Mouse (Mus musculus) C2C12 (cell line): ENCODE measurements around the gene Gm20403. TPM values are rescaled to one million over a fixed set of nuclear protein-coding genes. Genes with fewer than 3 reads are reported as not detected.

ENCODE experiments used
- H3K27me3 ChIP-seq: one replicate; pipeline ENCODE4 v1.6.1; 2011; ENCODE audit not compliant: control insufficient read depth, insufficient read depth, insufficient read length
- H3K36me3 ChIP-seq: one replicate; pipeline ENCODE4 v1.6.1; 2011; ENCODE audit not compliant: control insufficient read depth, insufficient read depth
- H3K4me3 ChIP-seq: one replicate; pipeline ENCODE4 v1.5.1; 2011; ENCODE audit warnings: mild to moderate bottlenecking, control low read depth; ENCODE audit not compliant: poor library complexity, insufficient read depth, severe bottlenecking
- H3K79me2 ChIP-seq: one replicate; pipeline ENCODE4 v1.6.1; 2011; ENCODE audit not compliant: control insufficient read depth, insufficient read depth
- H3K79me3 ChIP-seq: one replicate; pipeline ENCODE4 v1.6.1; 2011; ENCODE audit warnings: low read depth, control low read depth
- H3ac ChIP-seq: one replicate; pipeline ENCODE3; 2011; ENCODE audit warnings: low read depth; ENCODE audit not compliant: control insufficient read depth, insufficient read length
- CEBPB ChIP-seq: IDR thresholded peaks from one replicate; pipeline ENCODE4 v1.6.1; 2011; ENCODE audit warnings: low read depth, mild to moderate bottlenecking, control low read depth, moderate library complexity
- CTCF ChIP-seq: IDR thresholded peaks from one replicate; pipeline ENCODE4 v1.5.1; 2011; ENCODE audit not compliant: control insufficient read depth, insufficient read depth, insufficient read length
- FOSL1 ChIP-seq: IDR thresholded peaks from one replicate; pipeline ENCODE4 v1.8.0; 2011; ENCODE audit warnings: mild to moderate bottlenecking, low read length; ENCODE audit not compliant: poor library complexity, insufficient read depth, severe bottlenecking
- MAX ChIP-seq: IDR thresholded peaks from one replicate; pipeline ENCODE4 v1.6.1; 2011; ENCODE audit warnings: mild to moderate bottlenecking, control low read depth
- MYOD1 ChIP-seq: IDR thresholded peaks from one replicate; pipeline ENCODE4 v1.6.1; 2011; ENCODE audit warnings: low read depth; ENCODE audit not compliant: control insufficient read depth, insufficient read length
- MYOG ChIP-seq: IDR thresholded peaks from one replicate; pipeline ENCODE4 v1.6.1; 2011; ENCODE audit not compliant: control insufficient read depth, insufficient read length; ENCODE audit errors: extremely low read depth
- USF1 ChIP-seq: IDR thresholded peaks from one replicate; pipeline ENCODE4 v1.6.1; 2011; ENCODE audit warnings: low read depth, mild to moderate bottlenecking, control low read depth, moderate library complexity
- polyA plus RNA-seq: library from polyadenylated mRNA; unstranded; fragments of >200 nt; fragmentation: generic; extraction: Trizol; gene quantifications from one replicate; pipeline ENCODE4 v1.2.1, GENCODE M21; 2012; ENCODE audit warnings: missing spikeins

The Gm20403 gene
- polyA plus RNA-seq, 1 experiment, result not detected

DNA sequence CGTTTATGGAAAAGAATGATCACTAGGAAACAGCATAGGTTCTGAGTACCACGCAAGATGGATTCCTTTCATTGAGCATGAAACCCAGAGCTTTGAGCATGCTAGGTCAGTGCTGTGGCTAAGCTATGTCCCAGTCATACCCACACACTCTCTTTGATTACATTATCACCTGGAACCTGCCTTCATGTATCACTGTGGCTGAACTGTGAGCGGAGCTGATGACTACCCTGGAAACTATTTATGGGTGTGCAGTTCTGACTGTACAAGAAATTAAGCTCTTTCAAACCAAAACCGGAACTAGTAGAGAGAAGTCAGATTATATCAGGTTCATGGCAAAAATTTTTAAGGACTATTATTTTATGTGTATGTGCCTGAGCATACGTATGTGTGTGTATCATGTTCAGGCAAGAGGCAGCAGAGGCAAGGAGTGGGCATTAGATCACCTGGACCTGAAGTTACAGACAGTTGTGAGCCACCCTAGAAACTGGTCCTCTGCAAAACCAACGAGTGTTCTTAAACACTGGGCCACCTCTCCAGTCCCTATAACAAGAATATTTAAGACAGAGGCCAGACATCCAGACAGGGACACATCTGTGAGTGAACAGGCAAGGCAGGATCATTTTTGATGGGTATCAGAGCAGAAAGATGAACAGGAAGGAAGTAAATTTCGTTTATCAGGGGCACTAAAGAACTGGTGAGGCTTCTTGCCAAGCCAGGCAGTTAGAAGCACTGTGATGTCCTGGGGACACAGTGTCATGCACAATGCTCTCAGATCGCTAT lies 30.2 kb upstream of the Gm20403 start:
- H3K36me3 ChIP-seq, result no peaks in the 10 kb centered on the region
- H3ac ChIP-seq, result no peak overlapping the region
- no peak overlapping the region for H3K4me3 ChIP-seq
- no peaks in the 10 kb centered on the region for H3K27me3 ChIP-seq
- no peaks in the 10 kb centered on the region for H3K79me3 ChIP-seq
- no peak for TF ChIP-seq USF1
- no peak for TF ChIP-seq FOSL1
- no peak for TF ChIP-seq CTCF
- TF ChIP-seq MAX, result no peak
- TF ChIP-seq CEBPB, result no peak
- TF ChIP-seq MYOG, result no peak
- no peaks in the 10 kb centered on the region for H3K79me2 ChIP-seq

DNA sequence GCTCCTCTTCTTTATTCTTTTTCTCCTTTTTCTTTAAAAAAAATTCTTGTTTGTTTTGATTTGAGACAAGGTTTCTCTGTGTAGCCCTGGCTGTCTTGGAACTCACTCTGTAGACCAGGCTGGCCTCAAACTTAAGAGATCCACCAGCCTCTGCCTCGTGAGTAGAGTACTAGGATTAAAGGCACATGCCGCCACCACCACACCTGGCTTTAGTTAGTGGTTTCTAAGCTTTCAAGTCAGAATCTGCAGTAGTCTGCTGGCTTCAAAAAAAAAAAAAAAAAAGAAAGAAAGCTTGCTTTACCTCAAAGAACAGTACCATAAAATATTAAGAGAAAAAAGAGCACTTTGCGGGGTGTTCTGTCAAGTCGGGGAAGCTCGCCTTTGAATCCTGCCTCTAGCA lies 29.1 kb upstream of the Gm20403 start:
- no peaks in the 10 kb centered on the region for H3K36me3 ChIP-seq

DNA sequence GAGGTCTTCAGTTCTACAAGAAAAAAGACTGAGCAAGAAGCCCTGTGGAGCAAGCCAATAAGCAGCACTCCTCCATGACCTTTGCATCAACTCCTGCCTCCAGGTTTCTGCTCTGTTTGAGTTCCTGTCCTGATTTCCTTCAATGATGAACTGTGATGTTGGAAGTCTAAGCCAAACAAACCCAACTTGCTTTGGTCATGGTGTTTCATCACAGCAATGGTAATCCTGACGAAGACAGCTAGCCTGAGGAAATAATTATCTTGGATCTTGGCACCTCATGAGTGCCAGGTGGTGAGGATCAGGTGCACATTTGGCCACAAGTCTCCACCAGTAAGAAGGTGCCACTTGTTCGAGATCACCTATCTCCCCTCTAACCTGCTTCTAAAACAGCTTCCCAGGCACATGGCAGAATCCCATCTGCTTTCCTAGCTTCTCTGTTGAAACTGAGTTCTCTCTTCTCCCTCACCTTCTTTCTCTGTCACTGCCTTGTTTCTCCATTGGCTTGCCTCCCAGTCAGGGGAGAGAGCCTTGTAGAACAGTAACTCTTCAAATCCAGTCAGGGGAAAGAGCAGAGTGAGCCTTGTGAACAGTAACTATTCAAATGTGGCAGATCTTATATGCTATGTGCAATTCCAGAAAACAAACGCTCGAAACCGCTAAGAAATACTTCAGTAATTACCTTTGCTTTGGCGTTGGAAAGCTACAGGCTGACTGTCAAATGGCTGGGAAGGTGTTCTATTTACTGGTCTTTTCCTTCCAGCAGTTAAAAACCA lies 27.5 kb upstream of the Gm20403 start, which contains the start of gene Baz1a:
Gene Baz1a (minus strand): TSS at position 723 of the 773 bp plus-strand sequence.
- Histone ChIP-seq H3K36me3 (no peaks in the 10 kb centered on the region), H3ac (no peak within 1 kb of the TSS), H3K79me2 (no peaks in the 10 kb centered on the region), H3K4me3 (no peak within 1 kb of the TSS), H3K27me3 (no peaks in the 10 kb centered on the region), H3K79me3 (no peaks in the 10 kb centered on the region)
- TF ChIP-seq USF1 (no peak), MAX (no peak), MYOD1 (no peak), CEBPB (no peak), FOSL1 (no peak), CTCF (no peak), MYOG (no peak)

More for the DNA sequence above, 29.1 kb upstream of the Gm20403 start:
- no peak overlapping the region for H3K4me3 ChIP-seq
- no peak overlapping the region for H3ac ChIP-seq
- H3K27me3 ChIP-seq, result no peaks in the 10 kb centered on the region
- TF ChIP-seq USF1, result no peak
- TF ChIP-seq FOSL1, result no peak
- no peak for TF ChIP-seq MYOD1
- TF ChIP-seq CTCF, result no peak
- no peak for TF ChIP-seq CEBPB
- TF ChIP-seq MYOG, result no peak
- no peak for TF ChIP-seq MAX
- H3K79me2 ChIP-seq, result no peaks in the 10 kb centered on the region
- H3K79me3 ChIP-seq, result no peaks in the 10 kb centered on the region

- Histone ChIP-seq H3K4me3 (no peak overlapping the region), H3K27me3 (no peaks in the 10 kb centered on the region), H3ac (no peak overlapping the region), H3K79me2 (no peaks in the 10 kb centered on the region), H3K36me3 (no peaks in the 10 kb centered on the region), H3K79me3 (no peaks in the 10 kb centered on the region)
- TF ChIP-seq USF1 (no peak), MYOG (no peak), CTCF (no peak), MAX (no peak), FOSL1 (no peak), MYOD1 (no peak), CEBPB (no peak)
These were observed 26.7 kb upstream of the Gm20403 start for GRCm38 (mm10) chr12:55013031-55013430.

DNA sequence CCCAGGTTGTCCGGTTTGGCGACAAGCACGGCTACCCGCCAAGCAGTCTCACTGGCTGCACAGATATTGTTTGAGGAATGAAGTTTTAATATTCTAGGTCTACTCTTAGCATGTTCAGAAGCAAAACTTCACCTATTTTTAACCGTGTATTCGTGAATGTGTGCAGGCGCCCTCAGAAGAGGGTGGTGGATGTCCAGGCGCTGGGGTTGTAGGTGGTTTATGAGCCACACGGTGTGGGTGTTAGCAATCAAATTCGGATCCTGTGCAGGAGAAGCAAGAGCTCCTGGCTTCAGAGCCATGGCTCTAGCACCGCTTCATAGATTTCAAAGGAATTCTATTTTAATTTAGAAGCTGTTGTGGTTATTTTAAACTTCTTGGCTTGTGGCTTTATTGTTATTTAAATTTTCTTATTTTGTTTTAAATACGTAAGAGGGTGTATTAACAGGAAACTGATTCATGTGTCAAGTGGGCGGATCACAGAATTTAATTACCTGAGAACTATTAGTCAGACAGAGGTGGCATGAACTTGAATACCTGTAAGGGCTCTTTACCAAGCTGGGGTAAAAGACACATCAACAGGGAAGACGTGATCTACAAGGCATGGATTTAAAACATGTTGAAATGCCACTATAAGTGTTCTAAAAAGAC lies 21.2 kb upstream of the Gm20403 start:
- no peak for TF ChIP-seq USF1
- no peak for TF ChIP-seq CEBPB
- no peak overlapping the region for H3K4me3 ChIP-seq
- no peaks in the 10 kb centered on the region for H3K27me3 ChIP-seq
- no peaks in the 10 kb centered on the region for H3K79me2 ChIP-seq
- no peaks in the 10 kb centered on the region for H3K79me3 ChIP-seq
- no peak overlapping the region for H3ac ChIP-seq
- no peaks in the 10 kb centered on the region for H3K36me3 ChIP-seq
